Mouse (Mus musculus): ENCODE measurements around the gene Ccn2. TPM values are rescaled to one million over a fixed set of nuclear protein-coding genes. Genes with fewer than 3 reads are reported as not detected.
"Not testable (repeated sequence)": the region's sequence is repeated elsewhere in the genome, so short reads cannot be mapped to it uniquely, and the experiment has no call there.

Gene Ccn2
- total RNA-seq, 2 experiments from 2014 or later = 6.9 to 7.4 TPM

DNA sequence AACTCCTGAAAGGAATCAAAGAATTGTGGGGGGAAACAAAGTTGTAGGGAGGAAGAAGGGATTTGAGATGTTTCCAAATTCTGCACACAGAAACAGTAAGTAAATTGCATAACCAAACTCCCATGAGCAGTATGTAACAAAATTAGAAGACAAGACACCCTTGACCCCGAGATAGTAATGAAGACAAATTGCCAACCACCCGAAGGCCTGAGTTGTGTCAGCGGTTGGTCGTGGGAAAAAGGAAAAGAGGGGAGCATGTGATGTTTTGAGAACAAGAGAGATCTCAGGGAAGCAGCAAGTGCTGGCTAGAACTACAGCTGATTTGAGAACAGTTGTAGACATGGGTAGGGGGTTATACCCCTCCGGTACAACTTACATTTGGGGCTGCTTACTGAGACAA is 4.6 kb downstream of the Ccn2 start:
- DNase-seq (ENCODE audit: extremely low spot score in 1 of 2, low spot score in 1 of 2) = no peak

DNA sequence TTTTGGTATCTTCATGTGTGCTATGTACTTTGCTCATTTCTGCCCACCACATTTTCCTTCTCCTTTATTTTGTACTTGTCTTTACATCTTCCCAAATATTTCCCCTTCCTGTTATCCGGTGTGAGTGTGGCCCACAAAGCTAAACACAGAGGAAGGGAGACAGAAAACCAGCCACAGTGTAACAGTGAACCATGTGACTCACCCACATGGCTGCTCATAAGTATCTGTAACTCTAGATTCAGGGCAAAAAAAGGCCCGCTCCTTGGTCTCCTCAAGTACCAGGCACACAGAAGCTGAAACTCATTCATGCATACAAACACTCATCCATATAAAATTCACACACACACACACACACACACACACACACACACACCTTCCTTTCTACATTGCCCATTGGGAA is 7.8 kb downstream of the Ccn2 start:
- DNase-seq (ENCODE audit: extremely low spot score in 1 of 2, low spot score in 1 of 2) = no peak

- no peak for DNase-seq (ENCODE audit: extremely low spot score in 1 of 2, low spot score in 1 of 2)
Observed at GRCm38 (mm10) chr10:24603727-24604126, 8.5 kb downstream of the Ccn2 start.

DNA sequence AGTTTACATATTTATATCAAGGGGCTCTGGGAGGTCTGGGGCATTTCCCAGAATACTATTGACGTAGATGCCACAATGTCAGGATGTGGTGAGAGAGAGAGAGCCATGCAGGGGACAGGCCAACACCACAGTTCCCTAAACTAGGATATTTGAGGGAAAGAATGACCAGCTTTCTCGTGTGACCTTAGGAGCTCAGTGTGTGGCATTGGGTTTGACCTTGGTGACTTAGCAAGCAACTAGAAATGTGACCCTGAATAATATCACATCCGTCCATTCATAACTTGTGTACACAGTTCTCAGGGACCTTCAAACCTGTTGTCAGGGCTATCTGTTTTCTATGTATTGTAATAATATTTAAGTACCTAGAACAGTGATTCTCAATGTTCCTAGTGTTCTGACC is 13.9 kb downstream of the Ccn2 start:
- DNase-seq (ENCODE audit: extremely low spot score in 1 of 2, low spot score in 1 of 2) = no peak

GRCm38 (mm10) chr10:24609766-24610165 is 14.5 kb downstream of the Ccn2 start:
- DNase-seq (ENCODE audit: extremely low spot score in 1 of 2, low spot score in 1 of 2) = no peak

DNA sequence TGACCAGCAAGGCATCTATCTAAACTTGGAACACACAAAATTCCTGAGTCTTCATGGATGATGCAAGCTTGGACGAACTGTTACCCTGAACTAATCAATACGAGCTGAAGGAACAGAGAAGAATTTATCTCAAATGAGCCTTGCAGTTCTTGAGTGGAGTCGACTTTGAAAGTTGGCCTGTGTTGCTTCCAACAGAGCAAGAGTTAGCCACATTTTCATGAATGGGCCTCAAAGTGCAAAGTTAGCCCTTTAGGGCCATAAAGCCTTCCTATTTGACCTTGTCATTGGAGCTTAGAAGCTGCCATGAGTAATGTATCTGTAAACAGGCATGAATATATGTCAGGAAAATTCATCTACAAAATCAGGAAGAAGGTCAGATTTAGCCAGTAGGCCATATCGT is 19.5 kb downstream of the Ccn2 start:
- no peak for DNase-seq (ENCODE audit: extremely low spot score in 1 of 2, low spot score in 1 of 2)

GRCm38 (mm10) chr10:24615799-24616198 is 20.6 kb downstream of the Ccn2 start:
- no peak for DNase-seq (ENCODE audit: extremely low spot score in 1 of 2, low spot score in 1 of 2)

DNA sequence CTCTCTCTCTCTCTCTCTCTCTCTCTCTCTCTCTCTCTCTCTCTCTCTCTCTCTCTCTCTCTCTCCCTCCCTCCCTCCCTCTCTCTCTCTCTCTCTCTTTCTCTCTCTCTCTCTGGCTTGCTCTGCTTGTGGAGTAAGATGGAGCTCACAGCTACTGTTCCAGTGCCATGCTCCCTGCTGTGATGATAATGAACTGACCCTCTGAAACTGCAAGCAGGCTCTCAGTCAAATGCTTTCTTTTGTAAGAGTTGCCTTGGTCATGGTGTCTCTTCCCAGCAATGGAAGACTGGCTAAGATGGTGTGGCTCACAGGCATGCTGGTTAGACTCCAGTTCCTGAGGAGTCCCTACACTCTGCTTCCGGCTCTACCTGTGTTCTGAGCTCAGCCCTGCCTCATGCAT is 21.3 kb downstream of the Ccn2 start:
- not testable (repeated sequence) for DNase-seq (ENCODE audit: extremely low spot score in 1 of 2, low spot score in 1 of 2)

- peak; percentile 36 to 79 for DNase-seq (ENCODE audit: extremely low spot score in 1 of 2, low spot score in 1 of 2)
Observed at GRCm38 (mm10) chr10:24621572-24621971, 26.3 kb downstream of the Ccn2 start.

DNA sequence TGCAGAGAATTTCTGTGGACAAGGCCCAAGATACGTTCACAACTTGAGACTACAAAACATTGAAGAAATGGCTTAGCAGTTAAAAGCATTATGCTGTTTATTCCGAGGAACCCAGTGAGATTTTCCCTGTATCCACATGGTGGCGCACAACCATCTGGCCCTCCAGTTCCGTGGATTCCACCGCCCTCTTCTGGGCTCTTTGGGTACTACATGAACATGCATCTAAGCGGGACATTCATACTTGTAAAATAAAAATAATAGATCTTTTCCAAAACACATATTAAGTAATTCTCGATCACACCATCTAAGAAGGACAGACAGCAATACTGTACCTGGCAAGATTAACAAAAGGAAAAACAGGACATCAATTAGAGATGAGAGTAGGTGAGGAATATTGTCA is 27.3 kb downstream of the Ccn2 start:
- DNase-seq (ENCODE audit: extremely low spot score in 1 of 2, low spot score in 1 of 2) = peak; percentile 37 to 78

DNA sequence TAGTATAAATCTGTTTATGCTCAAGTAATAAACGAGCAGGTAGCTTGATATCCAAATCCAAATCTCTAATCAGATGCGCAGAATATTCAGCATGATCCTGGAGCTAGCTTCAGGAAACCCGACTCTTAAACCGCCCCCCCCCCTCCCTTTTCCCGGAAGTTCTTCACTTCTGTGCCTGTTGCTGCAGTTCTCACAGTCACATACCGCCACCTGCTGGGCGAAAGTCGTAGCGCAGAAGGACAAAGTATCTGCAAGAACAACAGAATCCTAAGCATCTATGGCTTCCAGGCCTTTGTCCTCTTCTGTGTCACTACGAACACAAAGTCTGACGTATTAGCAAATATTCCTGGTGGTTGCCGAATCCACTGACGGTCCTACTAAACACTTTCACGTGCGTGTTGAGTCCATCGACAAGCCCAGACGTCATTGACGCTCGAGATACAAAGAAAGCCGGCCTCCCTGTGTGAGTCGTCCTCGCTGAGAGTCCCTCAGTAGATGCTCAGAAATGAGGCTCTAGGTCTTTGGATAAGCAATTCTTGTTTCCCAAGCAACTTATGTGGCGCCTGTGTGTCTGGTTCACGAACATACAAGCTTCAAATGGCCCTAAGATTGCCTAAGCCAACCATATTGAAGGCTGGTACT is 29.9 kb downstream of the Ccn2 start:
- DNase-seq (ENCODE audit: extremely low spot score in 1 of 2, low spot score in 1 of 2) = peak; percentile 81 to 98

- DNase-seq (ENCODE audit: extremely low spot score in 1 of 2, low spot score in 1 of 2) = no peak
Observed at GRCm38 (mm10) chr10:24627262-24627661, 32.0 kb downstream of the Ccn2 start.

DNA sequence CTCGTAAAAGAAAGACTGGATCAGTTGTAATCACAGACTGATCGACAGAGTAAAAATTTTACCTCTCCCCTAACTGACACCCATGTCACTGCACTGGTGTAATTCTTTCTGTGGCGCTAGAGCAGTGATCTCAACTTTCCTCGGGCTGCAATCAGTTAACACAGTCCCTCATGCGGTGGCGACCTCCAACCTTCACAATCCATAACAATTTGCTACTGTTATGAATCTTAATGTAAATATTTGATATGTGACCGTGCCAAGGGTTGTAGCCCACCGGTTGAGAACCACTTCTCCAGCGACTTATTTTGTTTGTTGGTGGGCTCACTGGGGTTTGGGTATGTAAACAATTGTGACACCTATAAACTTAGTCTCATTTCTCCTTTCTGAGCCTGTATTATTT is 33.2 kb downstream of the Ccn2 start:
- no peak for DNase-seq (ENCODE audit: extremely low spot score in 1 of 2, low spot score in 1 of 2)

DNA sequence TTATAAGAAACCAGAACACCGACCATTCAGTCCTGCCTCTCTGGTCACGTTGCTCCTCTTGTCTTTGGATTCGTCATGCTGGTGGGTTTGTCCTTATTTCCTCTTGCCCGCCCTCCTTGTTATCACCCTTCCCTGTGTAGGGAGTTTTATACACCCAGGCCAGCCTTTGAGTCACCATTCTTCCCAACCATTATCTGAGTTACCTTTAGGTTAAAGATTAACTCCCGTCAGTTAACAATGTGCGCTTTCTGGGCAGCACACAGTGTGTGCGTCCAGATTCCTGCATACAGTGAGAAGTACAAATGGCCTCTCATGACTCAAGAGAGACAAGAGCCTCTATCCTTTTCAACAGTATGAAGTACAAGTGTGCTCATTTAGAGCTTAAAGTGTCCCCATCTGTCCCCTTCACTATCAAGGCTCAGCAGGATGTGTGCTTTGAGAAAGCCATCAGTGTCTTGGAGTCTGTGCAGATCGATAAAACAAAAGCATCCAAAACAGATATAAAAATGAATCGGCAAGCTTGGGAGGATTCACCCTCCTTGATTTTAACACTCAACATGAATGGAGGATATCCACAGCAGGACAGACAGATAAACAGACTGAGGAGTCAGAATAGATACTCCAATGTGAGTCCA is 34.0 kb downstream of the Ccn2 start:
- DNase-seq (ENCODE audit: extremely low spot score in 1 of 2, low spot score in 1 of 2) = no peak

- DNase-seq (ENCODE audit: extremely low spot score in 1 of 2, low spot score in 1 of 2) = peak; percentile 66 to 94
Observed at GRCm38 (mm10) chr10:24630469-24631081, 35.3 kb downstream of the Ccn2 start.

DNA sequence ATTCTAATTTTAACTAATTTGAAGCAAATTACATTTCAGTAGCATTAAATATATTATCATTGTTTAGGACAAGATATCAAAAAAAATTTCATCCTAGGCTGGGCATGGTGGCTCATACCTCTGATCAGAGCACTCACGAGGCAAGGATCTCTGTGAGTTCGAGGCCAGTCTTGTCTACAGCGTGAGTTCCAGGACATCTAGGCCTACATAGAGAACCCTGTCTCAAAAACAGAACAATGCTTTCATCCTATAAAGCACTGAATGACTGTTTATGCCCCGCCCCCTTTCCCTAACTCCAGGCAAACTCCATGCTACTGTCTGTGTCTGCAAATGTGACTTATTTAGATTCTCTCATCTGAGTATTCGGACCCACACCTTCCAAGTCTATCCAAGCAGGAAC is 35.9 kb downstream of the Ccn2 start:
- DNase-seq (ENCODE audit: extremely low spot score in 1 of 2, low spot score in 1 of 2) = no peak

- DNase-seq (ENCODE audit: extremely low spot score in 1 of 2, low spot score in 1 of 2) = no peak
Observed at GRCm38 (mm10) chr10:24634288-24634687, 39.0 kb downstream of the Ccn2 start.

- DNase-seq (ENCODE audit: extremely low spot score in 1 of 2, low spot score in 1 of 2) = no peak
Observed at GRCm38 (mm10) chr10:24635331-24635815, 40.1 kb downstream of the Ccn2 start.

DNA sequence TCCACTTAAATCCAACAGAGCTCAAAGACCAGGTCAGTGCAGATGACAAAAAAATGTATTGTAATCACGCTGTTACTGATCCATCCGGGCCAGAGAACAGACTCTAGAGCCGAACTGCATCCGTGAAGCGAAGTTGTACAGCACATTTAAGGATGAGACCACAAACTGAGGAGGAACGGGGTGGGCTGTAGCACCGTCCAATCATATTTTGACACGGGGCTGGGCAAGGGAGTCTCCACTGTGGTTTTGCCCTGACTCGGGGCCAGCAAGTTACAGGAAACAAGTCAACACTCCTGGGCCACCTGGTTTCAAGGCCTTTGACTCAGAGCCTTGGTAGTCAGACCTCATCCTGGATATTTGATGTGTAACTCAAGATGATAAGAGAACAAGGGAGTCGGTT is 40.6 kb downstream of the Ccn2 start:
- no peak for DNase-seq (ENCODE audit: extremely low spot score in 1 of 2, low spot score in 1 of 2)

- DNase-seq (ENCODE audit: extremely low spot score in 1 of 2, low spot score in 1 of 2) = no peak
Observed at GRCm38 (mm10) chr10:24636986-24637385, 41.7 kb downstream of the Ccn2 start.

DNA sequence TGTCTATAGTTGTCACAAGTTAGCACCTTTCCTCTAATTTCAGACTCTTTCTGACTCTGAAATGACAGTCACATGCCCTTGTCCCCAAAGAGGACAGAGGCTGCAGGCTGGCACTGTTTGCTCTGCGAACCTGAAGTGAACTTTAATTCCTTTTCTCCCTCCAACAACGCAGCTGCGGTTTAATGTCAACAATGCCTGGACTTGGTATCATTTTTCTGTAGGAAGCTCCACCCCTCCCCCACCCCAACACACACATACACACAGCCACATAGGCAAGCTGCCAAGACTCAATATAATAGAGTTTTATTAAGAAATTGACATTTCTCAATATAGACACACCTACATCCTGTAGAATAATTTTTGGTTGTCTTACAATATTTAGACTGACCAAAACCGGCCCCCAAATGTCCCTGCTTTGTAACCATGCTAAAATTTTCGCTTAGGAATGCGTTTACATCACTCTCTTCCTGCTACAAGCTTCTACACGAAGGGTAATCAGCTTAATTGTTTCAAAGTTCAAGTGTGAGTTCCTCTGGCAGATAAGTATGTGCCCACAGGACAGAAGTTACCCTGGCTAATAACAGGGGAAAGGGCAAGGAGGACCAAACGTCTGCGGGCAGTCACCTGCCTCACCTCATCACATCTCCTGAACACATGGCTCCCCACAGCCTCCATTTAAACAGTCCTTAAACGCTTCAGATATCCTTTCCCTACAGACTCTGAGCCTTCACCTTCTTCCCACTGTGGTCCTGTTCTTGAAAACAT is 43.2 kb downstream of the Ccn2 start:
- no peak for DNase-seq (ENCODE audit: extremely low spot score in 1 of 2, low spot score in 1 of 2)
